Mouse (Mus musculus) kidney, adult 2 months (tissue): ENCODE measurements around the gene Dnaic2.

ENCODE experiments used
- CTCF ChIP-seq: fragments of 200-500 bp; conservative IDR thresholded peaks from 2 replicates; pipeline ENCODE4 v1.5.1; 2011; ENCODE audit warnings: low read depth, mild to moderate bottlenecking, control low read depth, low read length, moderate library complexity, mixed read lengths; ENCODE audit not compliant: insufficient read depth, insufficient read length
- POLR2A ChIP-seq: fragments of 200-500 bp; IDR thresholded peaks from one replicate; pipeline ENCODE4 v1.6.1; 2011; ENCODE audit warnings: low read depth, low read length, control low read depth

DNA sequence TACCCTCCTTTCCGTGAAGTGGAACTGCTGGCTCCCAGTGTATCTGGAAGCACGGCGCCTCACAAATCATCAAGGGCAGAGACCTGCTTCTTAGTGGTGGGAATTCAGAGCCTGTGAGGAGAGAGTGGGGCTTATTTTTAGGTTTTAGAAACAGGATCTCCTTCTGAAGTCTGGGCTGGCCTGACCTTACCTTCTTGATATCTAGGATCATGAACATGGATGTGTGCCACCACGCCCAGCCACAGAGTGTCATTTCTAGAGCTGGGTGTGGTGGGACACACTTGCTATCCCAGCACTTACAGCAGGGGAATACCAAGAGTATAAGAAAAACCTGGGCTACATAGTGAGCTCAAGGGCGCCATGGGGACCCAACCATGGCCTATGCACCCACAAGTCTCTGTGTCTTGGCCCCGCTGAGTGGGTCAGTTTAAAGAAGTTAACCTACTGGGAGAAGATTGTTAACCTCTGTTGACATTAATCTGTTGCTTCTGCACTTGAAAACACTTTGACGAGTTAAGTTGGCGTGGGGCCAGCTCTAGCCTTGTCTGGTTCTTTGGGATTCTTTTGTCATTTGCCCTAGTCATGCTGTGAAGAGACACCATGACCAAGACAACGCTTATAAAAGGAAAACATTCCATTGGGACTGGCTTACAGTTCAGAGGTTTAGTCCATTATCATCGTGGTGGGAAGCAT, 44.0 kb upstream of the Dnaic2 start:
- TF ChIP-seq CTCF (no peak), POLR2A (no peak)
